Mouse (Mus musculus) T-helper 17 cell (primary cell): ENCODE measurements around the gene Nkx1-2.

ENCODE experiments used
- in situ Hi-C, 2 experiments: fragments of 300-600 bp; cut with MboI, MseI; formaldehyde crosslinking; loops; 1 replicate in 1 of 2; 2 replicates in 1 of 2; pipeline ENCODE4 v1.15.1; 2025; ENCODE audit warnings: high pct_unique_total_duplicates in 2 of 2

Nkx1-2 gene

DNA sequence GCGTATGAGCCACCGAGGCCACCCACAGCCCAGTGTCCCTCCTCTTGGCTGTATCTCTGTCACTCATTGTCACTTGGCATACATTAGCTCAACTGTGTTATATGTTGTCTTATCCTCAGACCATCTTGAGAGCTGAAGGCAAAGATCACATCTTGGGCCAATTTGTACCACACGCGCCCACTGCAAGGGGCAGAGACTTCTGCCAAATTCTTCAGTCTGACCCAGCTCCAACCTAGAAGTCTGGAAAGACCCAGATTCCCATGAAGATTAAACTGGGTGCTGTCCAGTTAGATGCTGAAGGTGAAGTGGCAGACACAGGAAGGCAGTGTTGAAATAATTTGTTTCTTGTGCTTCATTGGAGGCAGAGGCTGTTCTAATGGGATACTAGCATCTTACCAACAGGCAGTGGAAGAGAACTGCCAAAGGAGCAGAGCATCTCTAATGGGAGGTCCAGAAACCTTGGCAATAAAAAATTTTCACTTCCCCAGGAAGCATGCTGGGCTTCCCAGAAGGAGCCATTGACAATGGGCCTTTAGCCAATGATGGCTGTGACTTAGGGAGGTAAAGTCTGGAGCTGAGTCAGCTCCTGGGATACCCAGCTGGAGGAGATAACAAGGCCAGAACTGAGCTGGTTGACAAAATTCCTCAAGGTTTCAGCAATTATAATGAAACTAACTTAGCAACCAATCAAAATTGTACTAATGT, 9.0 kb upstream of the Nkx1-2 start:
- in situ Hi-C loops = no loop called here

DNA sequence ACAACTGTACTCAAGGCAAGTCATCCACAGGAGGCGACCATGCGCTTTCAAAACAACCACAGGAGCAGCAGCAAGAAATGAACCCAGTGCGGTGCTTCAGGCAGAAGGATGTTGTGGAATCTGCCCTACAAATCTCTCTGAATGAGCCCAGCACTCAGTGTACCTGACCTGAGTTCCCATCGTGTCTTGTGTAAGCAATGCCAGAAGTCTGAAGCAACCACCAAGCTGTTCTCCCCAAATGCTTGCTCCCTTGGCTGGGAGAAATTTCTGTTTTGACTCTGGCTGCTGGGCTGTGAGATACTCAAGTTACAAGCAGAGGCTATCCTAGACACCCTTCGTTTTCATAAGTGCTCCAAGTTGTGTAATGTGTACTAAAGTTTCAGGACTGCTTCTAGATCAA, 6.3 kb upstream of the Nkx1-2 start:
- in situ Hi-C loops = no loop called here

DNA sequence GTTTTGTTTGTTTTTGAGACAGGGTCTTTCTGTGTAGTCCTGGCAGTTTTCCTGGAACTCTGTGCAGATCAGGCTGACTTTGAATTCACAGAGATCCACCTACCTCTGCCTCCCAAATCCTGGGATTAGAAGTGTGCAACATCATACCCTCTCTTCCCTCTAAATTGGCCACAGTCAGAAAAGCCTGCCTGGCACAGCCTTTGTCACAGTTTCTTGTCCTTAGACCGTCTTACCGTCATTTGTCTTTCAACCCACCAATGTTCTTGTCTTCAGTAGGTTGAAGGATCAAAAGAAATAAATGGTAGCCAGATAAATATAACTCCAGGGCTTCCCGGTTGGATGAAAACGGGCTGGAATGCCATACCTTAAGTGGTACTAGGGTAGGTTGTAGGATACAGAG, 5.3 kb upstream of the Nkx1-2 start:
- in situ Hi-C loops = no loop called here

DNA sequence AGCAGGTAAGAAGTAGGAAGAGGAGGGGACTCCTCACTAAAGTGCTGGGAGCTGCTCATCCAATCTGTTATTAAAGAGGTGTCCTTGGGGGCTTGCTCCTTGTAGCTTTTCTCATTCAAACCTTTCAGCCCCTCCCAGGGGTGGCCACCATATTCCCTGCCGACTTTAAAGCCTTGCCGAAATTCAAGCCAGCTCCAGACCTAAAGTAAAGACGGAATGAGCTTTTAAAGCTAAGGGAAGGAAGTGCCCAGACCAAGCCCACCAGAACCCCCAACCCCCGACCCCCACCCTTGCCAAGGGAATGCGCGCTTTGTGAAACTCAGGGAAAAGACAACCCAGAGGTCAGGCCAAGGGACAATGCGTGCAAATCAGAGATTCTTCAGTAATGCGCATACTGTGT, 1.5 kb upstream of the Nkx1-2 start:
- in situ Hi-C loops = no loop called here

DNA sequence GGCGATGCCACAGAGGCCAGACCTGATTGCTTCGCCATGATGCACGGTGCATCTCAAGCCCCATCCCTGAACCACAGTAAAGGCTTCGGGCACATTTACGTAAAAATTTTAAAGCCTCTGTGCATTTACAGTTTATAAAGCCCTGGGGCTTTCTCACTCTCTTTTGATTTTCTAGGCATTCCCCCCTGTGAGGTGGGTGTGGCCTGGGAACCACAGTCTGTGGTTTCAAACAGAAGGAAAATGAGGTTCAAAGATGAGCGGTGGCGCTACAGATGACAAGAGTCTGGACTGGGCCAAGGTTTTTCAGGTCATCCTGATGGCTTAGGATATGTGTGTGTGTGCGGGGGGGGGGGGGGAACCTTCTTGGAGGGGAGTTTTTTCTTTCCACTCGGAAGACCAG, 589 bp upstream of the Nkx1-2 start:
- in situ Hi-C loops = no loop called here

DNA sequence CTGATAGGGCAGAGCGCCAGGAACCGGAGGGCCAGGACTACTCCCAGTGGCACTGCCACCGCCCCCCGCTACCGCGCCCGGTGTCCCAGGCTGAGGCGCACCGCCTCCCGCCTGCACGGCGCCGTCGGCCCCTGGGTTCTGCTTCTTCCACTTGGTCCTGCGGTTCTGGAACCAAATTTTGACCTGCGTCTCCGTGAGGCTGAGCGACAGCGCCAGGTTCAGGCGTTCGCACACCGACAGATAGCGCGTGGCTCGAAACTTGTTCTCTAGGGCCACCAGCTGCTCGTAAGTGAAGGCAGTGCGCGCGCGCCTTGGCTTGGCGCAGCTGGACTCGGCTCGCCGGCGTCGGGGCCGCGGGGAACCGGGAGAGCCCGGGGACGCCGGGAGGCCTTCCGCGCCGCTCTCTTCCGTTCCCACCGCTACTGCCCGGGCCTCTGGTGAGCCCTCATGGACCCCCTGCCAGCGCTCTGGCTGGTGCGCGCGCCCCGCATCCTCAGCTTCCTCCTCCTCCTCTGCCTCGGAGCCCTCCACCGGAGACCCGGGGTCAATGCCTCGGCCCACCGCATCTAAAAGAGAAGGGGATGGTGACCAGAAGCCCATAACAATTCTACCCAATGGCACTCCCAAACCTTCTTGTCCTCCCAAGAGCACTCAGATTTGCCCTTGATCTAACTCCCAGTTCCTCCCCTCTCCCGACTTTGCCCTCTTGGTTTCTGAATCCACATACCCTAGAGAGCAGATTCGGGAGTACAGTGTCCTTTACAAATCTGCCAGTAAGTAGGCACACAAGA, 2.0 kb downstream of the Nkx1-2 start:
- in situ Hi-C loops = no loop called here

DNA sequence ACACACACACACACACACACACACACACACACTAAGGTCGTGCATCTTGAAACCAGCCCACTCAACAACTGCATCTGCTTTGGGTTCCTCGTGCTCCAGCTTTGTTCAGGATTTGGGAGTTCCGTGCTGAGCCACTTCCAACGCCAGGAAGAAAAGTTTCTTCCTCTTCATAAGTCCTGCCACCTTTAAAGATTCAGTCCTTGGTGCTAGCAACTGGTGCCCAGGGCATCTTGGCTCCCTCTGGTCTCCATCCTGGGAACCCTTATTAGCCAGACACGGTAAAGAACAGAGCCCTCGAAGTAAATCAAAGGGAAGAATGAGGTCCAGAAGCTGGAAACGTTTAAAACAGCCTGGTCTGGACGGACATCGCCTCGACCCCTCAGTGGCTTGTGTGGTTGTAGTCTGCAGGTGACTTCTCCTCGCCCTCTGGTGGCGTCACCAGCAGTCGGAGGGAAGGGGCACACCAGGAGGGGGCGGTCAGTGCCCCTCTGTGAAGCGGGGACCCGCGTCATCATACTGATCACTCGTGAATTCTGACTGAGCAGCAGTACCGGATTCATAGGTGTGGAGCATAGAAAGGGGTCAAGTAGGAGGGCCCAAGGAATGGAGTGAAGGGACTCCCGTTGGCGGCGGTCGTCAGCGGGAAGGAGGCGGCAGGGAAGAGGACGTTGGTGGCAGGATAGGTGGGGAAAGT, 2.7 kb downstream of the Nkx1-2 start:
- in situ Hi-C loops = no loop called here

DNA sequence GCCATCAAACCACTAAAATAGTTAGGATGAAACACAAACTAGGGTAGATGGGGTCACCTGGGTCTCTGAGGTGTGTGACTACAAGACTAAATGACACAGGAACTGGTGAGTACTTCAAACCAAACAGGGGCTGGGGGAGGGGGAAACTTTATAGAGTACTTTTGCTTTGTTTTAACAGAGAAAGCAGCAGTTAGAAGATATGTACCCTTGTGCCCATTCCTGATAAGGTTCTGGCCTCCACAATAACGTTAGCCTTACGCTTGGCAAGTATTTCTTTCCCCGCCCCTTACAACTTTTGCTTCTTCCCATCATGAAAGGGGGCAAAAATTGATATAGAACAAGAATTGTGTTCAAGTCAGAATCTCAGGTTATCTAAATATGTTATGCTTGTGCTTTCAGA, 3.6 kb downstream of the Nkx1-2 start:
- in situ Hi-C loops = no loop called here

DNA sequence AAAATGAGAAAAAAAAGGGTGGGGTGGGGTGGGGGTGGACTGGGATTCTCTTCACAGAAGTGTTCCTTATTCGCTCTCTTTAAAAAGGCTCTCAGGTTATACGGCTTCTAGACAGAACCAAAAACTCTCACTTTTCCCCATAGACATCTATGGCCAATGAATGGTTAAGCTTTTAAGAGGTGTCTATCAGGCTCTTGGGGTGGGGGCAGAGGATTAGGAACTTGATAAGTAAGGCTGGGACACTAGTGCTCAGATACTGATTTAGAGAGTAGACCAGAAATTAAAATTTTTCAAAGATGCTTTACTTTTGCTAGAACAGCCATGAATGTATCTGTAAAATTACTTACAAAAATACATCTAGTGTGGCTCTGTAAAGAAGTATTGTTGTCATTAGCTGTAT, 5.1 kb downstream of the Nkx1-2 start:
- in situ Hi-C loops = no loop called here

DNA sequence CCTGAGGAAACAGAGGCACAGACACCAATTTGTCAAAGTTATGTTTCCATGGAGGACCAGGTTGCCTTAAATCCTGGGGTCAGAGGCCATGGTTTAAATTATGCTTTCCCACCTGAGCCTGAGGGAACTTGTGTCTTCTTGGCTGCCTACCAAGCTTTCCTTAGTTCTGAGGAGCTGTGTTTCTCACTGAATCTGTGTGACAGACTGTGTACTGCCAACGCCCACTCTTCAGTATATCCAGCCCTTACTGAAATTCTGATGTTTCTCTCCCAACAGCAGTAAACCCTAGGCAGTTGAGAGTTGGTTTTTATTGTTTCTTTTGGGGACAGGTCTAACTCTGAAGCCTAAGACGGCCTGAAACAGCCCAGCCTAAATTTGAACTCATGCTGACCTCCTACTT, 5.7 kb downstream of the Nkx1-2 start:
- in situ Hi-C loops = no loop called here

DNA sequence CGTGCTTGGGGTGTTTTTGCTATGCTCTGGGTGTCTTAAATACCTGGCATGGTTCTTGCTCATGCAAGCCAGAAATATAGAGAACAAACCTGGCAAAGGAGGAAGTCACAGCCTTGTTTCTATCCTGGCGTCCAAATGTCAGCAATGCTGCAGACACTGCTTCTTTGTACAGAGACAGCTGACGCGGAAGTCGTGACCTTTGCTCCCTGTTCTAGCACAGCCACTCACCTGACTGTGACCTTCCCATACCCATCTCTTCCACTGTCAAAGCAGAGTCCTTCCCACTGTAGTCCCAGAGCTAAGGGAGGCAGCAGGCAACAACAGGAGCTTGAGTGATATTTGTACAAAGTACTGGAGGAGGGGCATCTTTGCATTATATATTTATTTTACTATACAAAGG, 9.8 kb downstream of the Nkx1-2 start:
- in situ Hi-C loops = no loop called here

DNA sequence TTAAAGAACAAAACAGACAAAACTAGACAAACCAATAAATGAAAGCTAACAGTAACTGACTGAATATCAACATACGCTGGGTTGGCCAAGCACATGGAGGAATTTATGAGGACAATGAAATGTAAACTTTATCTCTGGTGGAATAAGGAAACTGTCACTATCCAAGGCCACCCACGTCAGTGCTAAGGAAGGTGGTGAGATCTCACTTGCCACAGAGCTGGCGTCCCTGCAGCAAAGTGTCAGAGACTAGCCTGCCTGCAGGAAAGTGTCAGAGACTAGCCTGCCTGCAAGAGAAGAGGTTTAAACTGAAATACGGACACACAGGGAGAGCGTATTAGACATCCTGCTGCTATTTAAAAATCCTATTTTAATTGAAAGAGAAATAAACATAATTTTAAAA, 12.3 kb downstream of the Nkx1-2 start:
- in situ Hi-C loops = no loop called here

DNA sequence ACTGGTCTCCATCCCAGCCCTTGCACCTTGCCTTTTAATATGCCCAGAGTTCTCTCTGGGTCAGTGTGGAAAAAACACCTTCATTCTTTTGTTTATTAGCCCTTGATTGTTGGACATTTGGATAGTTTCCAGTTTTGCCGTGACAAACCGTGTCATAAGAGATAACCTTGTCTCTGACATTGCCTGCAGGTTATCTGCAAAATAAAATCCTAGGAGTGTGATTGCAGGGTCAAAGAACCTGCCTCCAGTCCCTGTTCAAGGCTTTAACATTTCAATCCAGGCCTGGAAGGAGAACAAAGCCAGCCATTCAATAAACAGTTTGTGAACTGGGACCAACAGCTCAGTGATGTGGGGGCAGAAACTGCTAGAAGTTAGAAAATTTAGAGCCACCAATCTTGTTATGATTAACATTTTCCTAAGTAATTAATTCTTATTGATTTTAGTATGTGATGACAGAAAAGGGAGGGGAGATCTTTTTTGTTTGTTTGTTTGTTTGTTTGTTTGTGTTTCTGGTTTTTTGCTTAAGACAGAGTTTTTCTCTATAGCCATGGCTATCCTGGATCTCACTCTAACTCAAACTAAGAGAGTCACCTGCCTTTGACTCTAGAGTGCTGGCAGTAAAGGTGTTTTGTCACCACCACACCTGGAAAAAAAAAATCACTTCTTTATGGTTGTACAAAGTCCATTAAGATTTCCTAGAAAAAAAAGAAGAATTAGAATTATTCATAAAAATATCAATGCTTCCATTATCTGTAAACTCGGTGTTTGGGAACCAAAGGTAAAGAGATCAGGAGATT, 13.5 kb downstream of the Nkx1-2 start:
- in situ Hi-C loops = no loop called here

DNA sequence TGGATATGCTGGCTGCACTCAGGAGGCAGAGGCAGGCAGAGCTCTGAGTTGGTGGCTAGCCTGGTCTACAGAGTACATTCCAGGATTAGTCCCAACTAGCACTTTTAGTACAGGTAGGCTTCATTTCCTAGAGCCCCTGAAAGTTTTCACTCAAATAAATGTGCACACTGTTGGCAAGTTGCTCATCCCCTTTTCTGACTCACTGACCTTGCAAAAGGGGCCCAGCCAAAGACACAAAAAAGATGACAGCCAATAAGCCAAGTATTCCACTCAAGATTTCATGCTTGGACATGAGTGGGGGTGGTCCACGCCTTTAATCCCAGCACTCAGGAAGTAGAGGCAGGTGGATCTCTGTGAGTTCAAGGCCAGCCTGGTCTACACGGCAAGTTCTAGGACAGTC, 18.0 kb downstream of the Nkx1-2 start:
- in situ Hi-C loops = no loop called here

DNA sequence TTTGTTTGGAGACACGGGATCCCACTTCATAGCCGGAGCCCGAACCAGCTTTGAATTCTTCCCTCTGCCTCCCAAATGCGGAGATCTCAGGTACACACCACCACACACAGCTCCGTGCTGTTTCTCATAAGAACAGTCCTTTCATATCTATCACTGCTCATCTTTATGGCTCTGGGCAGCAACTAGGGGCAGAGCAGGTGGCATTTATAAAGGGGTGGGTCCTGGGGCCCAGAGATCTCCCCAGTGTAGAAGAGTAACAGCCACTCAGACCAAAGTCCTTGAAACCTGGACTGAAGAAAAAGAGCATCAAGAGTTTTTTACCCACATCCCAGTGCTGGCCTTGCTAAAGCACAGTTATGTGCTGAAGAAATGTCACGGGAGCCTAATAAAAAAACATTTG, 18.9 kb downstream of the Nkx1-2 start:
- in situ Hi-C loops = no loop called here

DNA sequence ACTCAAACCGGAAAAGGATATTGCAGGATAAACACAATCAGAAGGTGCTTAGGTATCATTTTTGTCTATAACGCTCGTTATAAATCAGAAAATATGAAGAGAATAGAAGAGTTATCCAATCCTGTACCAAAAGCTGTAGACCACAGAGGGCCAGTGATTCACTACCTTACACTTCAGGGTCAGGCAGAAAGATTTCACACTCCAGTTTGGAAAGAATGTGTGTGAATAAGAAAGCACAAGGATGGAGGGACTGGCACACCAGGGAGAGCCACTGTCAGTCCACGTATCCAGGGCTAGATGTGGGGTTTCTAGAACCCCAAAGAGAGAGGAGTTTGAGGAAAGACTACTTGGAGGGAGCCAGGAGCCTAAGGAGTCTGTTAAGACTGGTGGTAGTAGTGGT, 22.5 kb downstream of the Nkx1-2 start:
- in situ Hi-C loops = loop anchor here in 1 of 2 experiments (10.0 kb wide), 1 partner anchor 1022 kb away; no protein-coding TSS in a partner anchor

DNA sequence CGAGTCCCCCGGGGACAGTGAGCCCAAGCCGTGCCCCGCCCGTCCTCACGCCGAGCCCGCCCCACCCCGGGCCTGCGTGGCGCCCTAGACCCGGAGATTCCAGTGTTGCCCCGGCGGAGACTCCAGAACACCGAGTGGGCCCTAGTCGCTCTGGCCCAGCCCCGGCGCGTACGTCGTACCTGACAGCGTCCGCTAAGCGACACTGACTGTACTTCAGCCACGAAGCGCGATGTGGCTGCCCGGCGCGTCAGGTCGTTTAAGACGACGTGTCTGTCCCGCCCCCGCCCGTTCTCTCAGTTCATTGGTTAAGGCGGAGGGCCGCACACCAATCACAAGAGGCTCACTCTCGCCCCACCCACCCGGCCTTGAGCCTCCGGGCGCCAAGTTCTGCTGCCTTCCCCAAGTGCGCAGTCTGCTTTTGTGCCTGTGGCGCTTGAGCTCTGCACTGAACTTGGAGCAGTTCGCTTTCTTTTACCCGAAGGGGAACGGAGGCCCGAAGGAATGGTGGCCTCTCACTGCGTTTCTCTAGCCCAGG, 23.3 kb downstream of the Nkx1-2 start, which contains the start of gene Oat:
Gene Oat, minus strand, starts transcription at position 283 of the 535 bp plus-strand sequence.
- in situ Hi-C loops = loop anchor here in 1 of 2 experiments (10.0 kb wide), 1 partner anchor 1021 kb away; no protein-coding TSS in a partner anchor

DNA sequence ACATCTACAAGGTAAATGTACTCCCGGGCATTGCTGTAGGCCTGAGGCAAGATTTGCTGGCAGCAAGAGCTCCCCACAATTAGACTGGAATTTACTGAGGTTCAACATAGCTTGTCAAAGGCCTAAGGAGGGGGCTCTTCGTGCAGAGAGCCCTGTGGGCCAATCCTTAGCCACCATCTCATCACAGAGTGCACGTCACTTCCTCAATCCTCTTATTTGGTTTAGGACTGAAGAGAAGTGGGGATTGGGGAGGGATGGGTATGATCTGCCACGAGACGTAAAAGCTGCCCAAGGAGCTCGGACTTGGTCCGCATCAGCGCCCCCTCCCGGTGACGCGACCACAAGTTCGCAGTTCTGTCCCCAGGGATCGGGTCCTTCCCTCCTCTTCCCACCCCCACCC, 23.8 kb downstream of the Nkx1-2 start:
- in situ Hi-C loops = loop anchor here in 1 of 2 experiments (10.0 kb wide), 1 partner anchor 1021 kb away; no protein-coding TSS in a partner anchor

DNA sequence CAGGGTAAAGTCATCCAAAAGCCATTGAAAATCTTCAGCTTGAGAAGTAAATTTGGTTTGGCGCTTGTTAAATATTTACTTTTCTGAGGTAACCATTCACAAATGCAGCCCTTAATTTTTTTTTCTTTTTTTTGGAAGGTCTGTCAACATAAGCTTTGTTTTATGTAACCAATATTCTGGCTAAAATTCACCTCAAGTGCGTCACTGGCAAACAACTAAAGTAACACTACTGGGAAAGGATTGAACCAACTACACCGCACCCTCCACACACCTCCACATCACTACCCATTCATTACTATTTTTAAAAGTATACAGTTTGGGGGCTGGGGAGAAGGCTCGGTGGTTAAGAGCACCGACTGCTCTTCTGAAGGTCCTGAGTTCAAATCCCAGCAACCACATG, 24.8 kb downstream of the Nkx1-2 start:
- in situ Hi-C loops = loop anchor here in 1 of 2 experiments (10.0 kb wide), 1 partner anchor 1020 kb away; no protein-coding TSS in a partner anchor

DNA sequence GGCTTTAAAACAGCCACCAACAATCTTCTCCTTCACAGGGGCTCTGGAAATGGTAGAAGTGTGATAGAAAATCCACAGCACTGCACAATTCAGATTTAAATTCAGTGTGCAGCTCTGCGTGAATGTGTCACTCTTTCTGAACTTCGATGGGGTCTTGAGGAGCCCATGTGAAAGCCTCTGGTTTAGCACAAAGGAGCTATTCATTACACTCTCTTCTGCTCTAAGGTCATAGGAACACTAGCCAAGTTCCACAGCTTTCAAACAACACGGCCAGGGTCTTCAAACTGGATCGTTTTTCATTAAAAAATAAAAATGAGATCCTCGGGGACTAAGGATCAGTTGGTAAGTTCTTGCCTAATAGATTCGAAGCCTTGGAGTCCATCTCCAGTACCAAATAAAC, 26.2 kb downstream of the Nkx1-2 start:
- in situ Hi-C loops = loop anchor here in 1 of 2 experiments (10.0 kb wide), 1 partner anchor 1018 kb away; no protein-coding TSS in a partner anchor

DNA sequence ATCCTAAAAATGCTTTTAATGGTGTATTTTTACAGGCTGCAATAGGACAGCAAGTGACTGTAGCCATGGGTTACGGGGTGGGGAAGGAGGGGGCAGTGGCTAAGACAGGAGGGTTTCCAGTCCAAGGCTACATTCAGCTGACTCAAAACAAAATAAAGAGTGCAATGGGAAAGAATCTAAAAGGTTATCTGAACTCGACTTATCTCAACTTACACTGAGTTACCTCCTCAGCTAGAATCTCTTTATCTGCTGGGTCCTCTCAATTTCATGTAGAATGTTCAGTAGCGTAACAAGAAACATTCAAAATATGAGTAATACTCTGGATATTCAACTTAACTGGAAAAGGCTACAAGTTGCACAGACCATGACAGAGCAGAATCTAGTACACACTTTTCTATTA, 26.7 kb downstream of the Nkx1-2 start:
- in situ Hi-C loops = loop anchor here in 1 of 2 experiments (10.0 kb wide), 1 partner anchor 1018 kb away; no protein-coding TSS in a partner anchor
